Mouse (Mus musculus) G1E-ER4 (cell line): ENCODE results near the gene Grid2. TPM values are rescaled to one million over a fixed set of nuclear protein-coding genes. Genes with fewer than 3 reads are reported as not detected.

Source experiments
- GATA1 ChIP-seq: IDR thresholded peaks from one replicate; pipeline ENCODE4 v1.8.0; 2012; ENCODE audit warnings: low read length, inconsistent platforms
- polyA plus RNA-seq: library from polyadenylated mRNA; stranded (reverse); fragments of >175 nt; gene quantifications from 2 replicates; pipeline ENCODE4 v1.2.3, GENCODE M21; 2012

Gene Grid2
- polyA plus RNA-seq, 1 experiment = 0.04 TPM

- TF ChIP-seq GATA1 = no peak
Measured at GRCm38 (mm10) chr6:64671010-64671409, 1415.3 kb downstream of the Grid2 start.

- no peak for TF ChIP-seq GATA1
Measured at GRCm38 (mm10) chr6:64678815-64679214, 1423.1 kb downstream of the Grid2 start.

GRCm38 (mm10) chr6:64683974-64684373 is 1428.3 kb downstream of the Grid2 start:
- no peak for TF ChIP-seq GATA1

- no peak for TF ChIP-seq GATA1
Measured at GRCm38 (mm10) chr6:64684973-64685372, 1429.3 kb downstream of the Grid2 start.

GRCm38 (mm10) chr6:64688181-64688944 is 1432.7 kb downstream of the Grid2 start:
- no peak for TF ChIP-seq GATA1

GRCm38 (mm10) chr6:64694688-64695087 is 1439.0 kb downstream of the Grid2 start:
- TF ChIP-seq GATA1 = no peak

- no peak for TF ChIP-seq GATA1
Measured at GRCm38 (mm10) chr6:64703659-64704058, 1448.0 kb downstream of the Grid2 start.

- TF ChIP-seq GATA1 = no peak
Measured at GRCm38 (mm10) chr6:64727751-64728403, 1472.2 kb downstream of the Grid2 start.

GRCm38 (mm10) chr6:64728499-64729198 is 1473.0 kb downstream of the Grid2 start, which contains the start of gene Atoh1:
Gene Atoh1, plus strand, starts transcription at chr6:64729125.
- no peak for TF ChIP-seq GATA1

- no peak for TF ChIP-seq GATA1
Measured at GRCm38 (mm10) chr6:64729231-64730011, 1473.7 kb downstream of the Grid2 start.

- TF ChIP-seq GATA1 = no peak
Measured at GRCm38 (mm10) chr6:64730030-64730429, 1474.4 kb downstream of the Grid2 start.

- no peak for TF ChIP-seq GATA1
Measured at GRCm38 (mm10) chr6:64730506-64731020, 1474.9 kb downstream of the Grid2 start.

GRCm38 (mm10) chr6:64731126-64731525 is 1475.5 kb downstream of the Grid2 start:
- no peak for TF ChIP-seq GATA1

GRCm38 (mm10) chr6:64731621-64732320 is 1476.1 kb downstream of the Grid2 start:
- no peak for TF ChIP-seq GATA1

GRCm38 (mm10) chr6:64733311-64733710 is 1477.6 kb downstream of the Grid2 start:
- TF ChIP-seq GATA1 = no peak
